Comparison of ENCODE assay signal across 10 mouse cellular contexts in the genomic region with DNA sequence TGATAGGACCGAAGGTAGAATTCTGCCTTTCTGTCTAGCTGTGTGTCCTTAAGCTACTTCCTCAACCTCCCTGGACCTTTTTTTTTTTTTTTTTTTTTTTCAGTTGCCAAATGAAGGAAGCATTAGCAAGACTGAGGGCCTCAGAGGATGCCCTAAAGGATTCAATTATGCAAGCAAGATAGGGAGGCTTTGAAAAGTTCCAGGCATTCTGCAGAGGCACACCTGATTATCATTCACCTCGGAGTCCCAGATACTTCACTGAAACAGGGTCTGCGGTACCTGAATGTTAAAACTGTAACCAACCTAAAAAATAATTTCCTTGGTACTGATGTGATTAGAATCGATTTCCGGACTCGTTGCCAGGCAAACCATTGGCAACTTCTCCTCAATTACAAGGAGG. TPM values are rescaled to one million over a fixed set of nuclear protein-coding genes. Genes with fewer than 3 reads are reported as not detected.
DNase-seq lines count a peak whose midpoint lies in the region; ATAC-seq lines count a peak whose summit lies in the region.
"Had no signal": no experiment of that assay in that cellular context is flagged by ENCODE, and none has a peak within 500 bp of the region (broad histone marks: within the 10 kb centered on the region; RNA-seq: fewer than 3 reads in every experiment).

No protein-coding gene starts in this region.

- H3K4me1 ChIP-seq in kidney, embryonic 16.5 days (ENCODE audit: insufficient read depth, low read length), result peaks cover 4% of the 10 kb centered on the region; the same call in 1 of the 2 replicates
- peaks cover 28% of the 10 kb centered on the region for H3K4me1 ChIP-seq in forebrain, embryonic 12.5 days
- peaks cover 11% of the 10 kb centered on the region for H3K4me1 ChIP-seq in hindbrain, embryonic 16.5 days (ENCODE audit: control insufficient read depth, insufficient read depth, low read depth, low read length)
- H3K4me1 ChIP-seq in neural tube, embryonic 14.5 days (ENCODE audit: control insufficient read depth, insufficient read depth, low read length), result 0 out of 2 replicates have a peak, but pooled peaks cover 8% of the 10 kb centered on the region

- no peaks in the 10 kb centered on the region for H3K27me3 ChIP-seq in kidney, embryonic 16.5 days (ENCODE audit: insufficient read depth, low read length)
- no peaks in the 10 kb centered on the region for H3K27me3 ChIP-seq in forebrain, embryonic 12.5 days
- H3K27me3 ChIP-seq in hindbrain, embryonic 16.5 days (replicated peaks; ENCODE audit: control insufficient read depth, insufficient read depth, low read length), result no peaks in the 10 kb centered on the region
- no peaks in the 10 kb centered on the region for H3K27me3 ChIP-seq in neural tube, embryonic 14.5 days (ENCODE audit: control insufficient read depth, insufficient read depth, low read length)

- no peaks in the 10 kb centered on the region for H3K9me3 ChIP-seq in kidney, embryonic 16.5 days (ENCODE audit: low read length)
- no peaks in the 10 kb centered on the region for H3K9me3 ChIP-seq in forebrain, embryonic 12.5 days
- H3K9me3 ChIP-seq in hindbrain, embryonic 16.5 days (ENCODE audit: control insufficient read depth, low read length), result no peaks in the 10 kb centered on the region
- no peaks in the 10 kb centered on the region for H3K9me3 ChIP-seq in neural tube, embryonic 14.5 days (ENCODE audit: control insufficient read depth, low read length)
- H3K9me3 ChIP-seq: G1E had no signal

- H3K4me3 ChIP-seq in kidney, embryonic 16.5 days (ENCODE audit: low read length), result peak overlapping the region; percentile 14; the same call in 1 of the 2 replicates
- peak overlapping the region; percentile 33 for H3K4me3 ChIP-seq in forebrain, embryonic 12.5 days (replicated peaks)
- H3K4me3 ChIP-seq in hindbrain, embryonic 16.5 days (ENCODE audit: low read length), result peak overlapping the region; percentile 37
- H3K4me3 ChIP-seq in neural tube, embryonic 14.5 days (ENCODE audit: low read depth, low read length), result peak overlapping the region; percentile 31
- H3K4me3 ChIP-seq: myocyte had no signal

- H3K9ac ChIP-seq in kidney, embryonic 16.5 days (replicated peaks; ENCODE audit: low read length), result no peak overlapping the region
- 0 out of 2 replicates have a peak overlapping the region, but pooled peaks have one; percentile 14 for H3K9ac ChIP-seq in forebrain, embryonic 12.5 days
- peak overlapping the region; percentile 56 for H3K9ac ChIP-seq in hindbrain, embryonic 16.5 days (ENCODE audit: low read depth, low read length)
- H3K9ac ChIP-seq in neural tube, embryonic 14.5 days (replicated peaks; ENCODE audit: low read depth, low read length), result 0 out of 2 replicates have a peak overlapping the region, but pooled peaks have one; percentile 67
- H3K9ac ChIP-seq: lung, embryonic 14.5 days had no signal

- no peak overlapping the region for H3K27ac ChIP-seq in kidney, embryonic 16.5 days (ENCODE audit: low read length)
- peak overlapping the region; percentile 73 for H3K27ac ChIP-seq in forebrain, embryonic 12.5 days
- peak overlapping the region; percentile 68 for H3K27ac ChIP-seq in hindbrain, embryonic 16.5 days (ENCODE audit: low read depth, low read length)
- peak overlapping the region; percentile 83 for H3K27ac ChIP-seq in neural tube, embryonic 14.5 days (ENCODE audit: low read depth, low read length)

- H3K4me2 ChIP-seq in kidney, embryonic 16.5 days (replicated peaks; ENCODE audit: low read depth, low read length), result peak overlapping the region; percentile 42
- H3K4me2 ChIP-seq in forebrain, embryonic 12.5 days, result peak overlapping the region; percentile 61
- peak overlapping the region; percentile 61 for H3K4me2 ChIP-seq in hindbrain, embryonic 16.5 days (ENCODE audit: low read length)
- peak overlapping the region; percentile 53 for H3K4me2 ChIP-seq in neural tube, embryonic 14.5 days (ENCODE audit: low read depth, low read length)
- H3K4me2 ChIP-seq: lung, embryonic 14.5 days had no signal

- ATAC-seq in kidney, embryonic 16.5 days (ENCODE audit: low FRiP score, low TSS enrichment), result no peak
- peak; percentile 7; the same call in 1 of the 2 replicates for ATAC-seq in forebrain, embryonic 12.5 days (ENCODE audit: low FRiP score)
- ATAC-seq in hindbrain, embryonic 16.5 days, result peak; percentile 19; the same call in 1 of the 2 replicates
- ATAC-seq in neural tube, embryonic 14.5 days (ENCODE audit: low read depth), result peak; percentile 7; the same call in 1 of the 2 replicates

- H3K36me3 ChIP-seq in kidney, embryonic 16.5 days (ENCODE audit: insufficient read depth, low read length), result no peaks in the 10 kb centered on the region
- no peaks in the 10 kb centered on the region for H3K36me3 ChIP-seq in forebrain, embryonic 12.5 days (replicated peaks)
- no peaks in the 10 kb centered on the region for H3K36me3 ChIP-seq in hindbrain, embryonic 16.5 days (ENCODE audit: control insufficient read depth, insufficient read depth, low read length)
- H3K36me3 ChIP-seq in neural tube, embryonic 14.5 days (ENCODE audit: control insufficient read depth, insufficient read depth, low read length), result no peaks in the 10 kb centered on the region
- H3K36me3 ChIP-seq: G1E had no signal

- no peak for DNase-seq in kidney, postnatal 4 days
- DNase-seq in right cerebral cortex, adult 2 months (ENCODE audit: low spot score in 2 of 2), result no peak
- DNase-seq in Muller cell, postnatal 12 days (ENCODE audit: inconsistent ontology term), result no peak
- DNase-seq: lung, embryonic 14.5 days had no signal

- WGBS in kidney, embryonic 16.5 days, result 25% methylated on average over 6 of the region's 6 CpGs
- 15% methylated on average over 6 of the region's 6 CpGs for WGBS in forebrain, embryonic 12.5 days
- 12% methylated on average over 6 of the region's 6 CpGs for WGBS in hindbrain, embryonic 16.5 days
- WGBS in neural tube, embryonic 14.5 days, result 22% methylated on average over 6 of the region's 6 CpGs

RNA-seq across cellular contexts. Expression of a gene that starts 10.0 kb away (rescaled TPM):
- 1.5 and 2.2 TPM in 2 replicates for polyA plus RNA-seq in kidney, embryonic 16.5 days (2015; fragmentation: Nextera tagmentation; extraction: Ambion mirVana)
- polyA plus RNA-seq in forebrain, embryonic 12.5 days (2016; fragmentation: Nextera tagmentation; extraction: Ambion mirVana), result 12.0 and 12.5 TPM in 2 replicates
- polyA plus RNA-seq in hindbrain, embryonic 16.5 days (2015; fragmentation: Nextera tagmentation; extraction: Ambion mirVana), result 191 and 233 TPM in 2 replicates
- 107 and 159 TPM in 2 replicates for polyA plus RNA-seq in neural tube, embryonic 14.5 days (2014; fragmentation: Nextera tagmentation; extraction: Ambion mirVana)
- polyA plus RNA-seq: G1E, myocyte had no signal
